Mouse (Mus musculus) CH12.LX (cell line): Measurements from ENCODE around the gene Chd2. TPM values are rescaled to one million over a fixed set of nuclear protein-coding genes. Genes with fewer than 3 reads are reported as not detected.

Experiments
- DNase-seq: peaks from one replicate; pipeline ENCODE4 v3.0.0-alpha.2; 2013; ENCODE audit errors: extremely low read depth
- H3K27ac ChIP-seq: 2 replicates; pipeline ENCODE4 v1.5.1; 2012; ENCODE audit warnings: low read depth, mild to moderate bottlenecking, control low read depth, moderate library complexity; ENCODE audit not compliant: insufficient read depth
- H3K27me3 ChIP-seq: replicated peaks from 2 replicates; pipeline ENCODE3; 2012; ENCODE audit warnings: inconsistent platforms
- H3K36me3 ChIP-seq, 2 experiments: replicated peaks in 1 of 2; 2 replicates each; pipeline versions ENCODE3 to v1.6.1; 2012; ENCODE audit warnings: inconsistent platforms in 1 of 2, low read length in 1 of 2, mild to moderate bottlenecking in 1 of 2, mixed read lengths in 1 of 2, moderate library complexity in 1 of 2; ENCODE audit not compliant: control insufficient read depth in 1 of 2, insufficient read depth in 1 of 2
- H3K4me1 ChIP-seq, 2 experiments: 2 replicates each; pipeline ENCODE4 v1.6.1; 2012; ENCODE audit warnings: inconsistent platforms in 1 of 2, moderate library complexity in 1 of 2; ENCODE audit not compliant: insufficient read depth in 2 of 2, control insufficient read depth in 1 of 2
- H3K4me2 ChIP-seq: 2 replicates; pipeline ENCODE4 v1.6.1; 2012; ENCODE audit warnings: low read depth, mild to moderate bottlenecking, control low read depth; ENCODE audit not compliant: poor library complexity, insufficient read depth, severe bottlenecking
- H3K4me3 ChIP-seq, 3 experiments: fragments of 150-350 bp in 1 of 3; sonication (generic) in 1 of 3; replicated peaks in 1 of 3; 2 replicates each; pipeline versions ENCODE3 to v1.5.1; 2011 to 2012; ENCODE audit warnings: low read depth in 2 of 3, low read length in 2 of 3, mild to moderate bottlenecking in 2 of 3, moderate library complexity in 2 of 3, control low read depth in 1 of 3, improper control_type of control experiment in 1 of 3, inconsistent platforms in 1 of 3, mixed read lengths in 1 of 3; ENCODE audit not compliant: poor library complexity in 1 of 3
- H3K79me2 ChIP-seq: replicated peaks from 2 replicates; pipeline ENCODE4 v1.6.1; 2012; ENCODE audit warnings: mild to moderate bottlenecking, moderate library complexity; ENCODE audit not compliant: control insufficient read depth, poor library complexity, insufficient read depth, severe bottlenecking; ENCODE audit errors: extremely low read depth
- H3K9ac ChIP-seq: 2 replicates; pipeline ENCODE4 v1.6.1; 2012; ENCODE audit warnings: low read depth, mild to moderate bottlenecking, control low read depth, moderate library complexity; ENCODE audit not compliant: insufficient read depth
- H3K9me3 ChIP-seq: replicated peaks from 2 replicates; pipeline ENCODE3; 2012; ENCODE audit warnings: low read length, inconsistent platforms, mixed read lengths
- BHLHE40 ChIP-seq: IDR thresholded peaks from 2 replicates; pipeline ENCODE4 v1.6.1; 2011; ENCODE audit warnings: mild to moderate bottlenecking, low read depth, low read length, improper control_type of control experiment
- CHD1 ChIP-seq: IDR thresholded peaks from 2 replicates; pipeline ENCODE4 v1.6.1; 2012; ENCODE audit warnings: low read depth, low read length, improper control_type of control experiment, inconsistent platforms
- CHD2 ChIP-seq: IDR thresholded peaks from 2 replicates; pipeline ENCODE4 v1.6.1; 2011; ENCODE audit warnings: low read length, improper control_type of control experiment
- CTCF ChIP-seq, 2 experiments: IDR thresholded peaks in 1 of 2; conservative IDR thresholded peaks in 1 of 2; 2 replicates each; pipeline ENCODE4 v1.5.1; 2011 to 2012; ENCODE audit warnings: low read depth in 2 of 2, low read length in 2 of 2, improper control_type of control experiment in 1 of 2, inconsistent platforms in 1 of 2, mild to moderate bottlenecking in 1 of 2, moderate library complexity in 1 of 2
- E2F4 ChIP-seq: IDR thresholded peaks from 2 replicates; pipeline ENCODE4 v1.6.1; 2011; ENCODE audit warnings: low read depth, low read length, improper control_type of control experiment; ENCODE audit not compliant: insufficient replicate concordance
- ELF1 ChIP-seq: IDR thresholded peaks from 2 replicates; pipeline ENCODE4 v1.6.1; 2014; ENCODE audit warnings: low read depth, mild to moderate bottlenecking, inconsistent platforms, low read length, improper control_type of control experiment
- EP300 ChIP-seq: IDR thresholded peaks from 2 replicates; pipeline ENCODE4 v1.6.1; 2011; ENCODE audit warnings: low read length, improper control_type of control experiment
- ETS1 ChIP-seq: conservative IDR thresholded peaks from 2 replicates; pipeline ENCODE4 v1.6.1; 2012; ENCODE audit warnings: low read depth, mild to moderate bottlenecking, inconsistent platforms, low read length, improper control_type of control experiment, moderate library complexity
- GABPA ChIP-seq: IDR thresholded peaks from 2 replicates; pipeline ENCODE4 v1.6.1; 2012; ENCODE audit warnings: low read depth, low read length, improper control_type of control experiment, inconsistent platforms; ENCODE audit not compliant: insufficient replicate concordance
- HCFC1 ChIP-seq: IDR thresholded peaks from 2 replicates; pipeline ENCODE4 v1.6.1; 2012; ENCODE audit warnings: low read depth, mild to moderate bottlenecking, inconsistent platforms, low read length, improper control_type of control experiment
- IRF4 ChIP-seq: IDR thresholded peaks from 2 replicates; pipeline ENCODE4 v1.6.1; 2014; ENCODE audit warnings: low read depth, mild to moderate bottlenecking, inconsistent platforms, low read length, improper control_type of control experiment
- JUN ChIP-seq: IDR thresholded peaks from 2 replicates; pipeline ENCODE4 v1.6.1; 2011; ENCODE audit warnings: low read depth, mild to moderate bottlenecking, low read length, improper control_type of control experiment, moderate library complexity; ENCODE audit not compliant: insufficient read depth
- JUND ChIP-seq: conservative IDR thresholded peaks from 2 replicates; pipeline ENCODE4 v1.6.1; 2011; ENCODE audit warnings: low read depth, low read length, improper control_type of control experiment
- KAT2A ChIP-seq: IDR thresholded peaks from 2 replicates; pipeline ENCODE4 v1.6.1; 2012; ENCODE audit warnings: low read length, improper control_type of control experiment, inconsistent platforms; ENCODE audit not compliant: insufficient replicate concordance
- MAX ChIP-seq: IDR thresholded peaks from 2 replicates; pipeline ENCODE4 v1.6.1; 2011; ENCODE audit warnings: low read length, improper control_type of control experiment
- MAZ ChIP-seq: IDR thresholded peaks from 2 replicates; pipeline ENCODE4 v1.6.1; 2012; ENCODE audit warnings: low read depth, mild to moderate bottlenecking, inconsistent platforms, low read length, improper control_type of control experiment, moderate library complexity
- MEF2A ChIP-seq: IDR thresholded peaks from 2 replicates; pipeline ENCODE4 v1.6.1; 2014; ENCODE audit warnings: low read depth, mild to moderate bottlenecking, inconsistent platforms, low read length, improper control_type of control experiment, borderline replicate concordance
- MXI1 ChIP-seq: IDR thresholded peaks from 2 replicates; pipeline ENCODE4 v1.6.1; 2011; ENCODE audit warnings: mild to moderate bottlenecking, low read depth, low read length, improper control_type of control experiment
- MYC ChIP-seq: IDR thresholded peaks from 2 replicates; pipeline ENCODE4 v1.6.1; 2011; ENCODE audit warnings: low read depth, mild to moderate bottlenecking, improper control_type of control experiment, low read length
- NELFE ChIP-seq: IDR thresholded peaks from 2 replicates; pipeline ENCODE4 v1.6.1; 2011; ENCODE audit warnings: low read depth, low read length, improper control_type of control experiment
- NRF1 ChIP-seq: IDR thresholded peaks from 2 replicates; pipeline ENCODE4 v1.6.1; 2014; ENCODE audit warnings: low read depth, mild to moderate bottlenecking, inconsistent platforms, low read length, improper control_type of control experiment, moderate library complexity
- PAX5 ChIP-seq: IDR thresholded peaks from 2 replicates; pipeline ENCODE4 v1.6.1; 2012; ENCODE audit warnings: low read length, inconsistent platforms, mixed read lengths
- POLR2A ChIP-seq: IDR thresholded peaks from 2 replicates; pipeline ENCODE4 v1.6.1; 2011; ENCODE audit warnings: low read depth, mild to moderate bottlenecking, improper control_type of control experiment, low read length
- POLR2AphosphoS2 ChIP-seq: IDR thresholded peaks from 2 replicates; pipeline ENCODE4 v1.6.1; 2011; ENCODE audit warnings: low read depth, low read length, improper control_type of control experiment
- RAD21 ChIP-seq: IDR thresholded peaks from 2 replicates; pipeline ENCODE4 v1.6.1; 2011; ENCODE audit warnings: low read depth, mild to moderate bottlenecking, low read length, improper control_type of control experiment, moderate library complexity
- RCOR1 ChIP-seq: conservative IDR thresholded peaks from 2 replicates; pipeline ENCODE4 v1.6.1; 2012; ENCODE audit warnings: low read depth, mild to moderate bottlenecking, inconsistent platforms, low read length, improper control_type of control experiment
- SIN3A ChIP-seq: IDR thresholded peaks from 2 replicates; pipeline ENCODE4 v1.6.1; 2012; ENCODE audit warnings: low read length, improper control_type of control experiment, inconsistent platforms
- SMC3 ChIP-seq: IDR thresholded peaks from 2 replicates; pipeline ENCODE4 v1.6.1; 2011; ENCODE audit warnings: low read depth, low read length, improper control_type of control experiment
- TBP ChIP-seq: conservative IDR thresholded peaks from 2 replicates; pipeline ENCODE4 v1.6.1; 2011; ENCODE audit warnings: low read depth, low read length, improper control_type of control experiment
- TCF12 ChIP-seq: IDR thresholded peaks from 2 replicates; pipeline ENCODE4 v1.6.1; 2014; ENCODE audit warnings: low read depth, mild to moderate bottlenecking, inconsistent platforms, low read length, improper control_type of control experiment
- UBTF ChIP-seq: IDR thresholded peaks from 2 replicates; pipeline ENCODE4 v1.6.1; 2012; ENCODE audit warnings: low read depth, mild to moderate bottlenecking, inconsistent platforms, low read length, improper control_type of control experiment, moderate library complexity
- USF1 ChIP-seq: IDR thresholded peaks from 2 replicates; pipeline ENCODE4 v1.6.1; 2014; ENCODE audit warnings: low read depth, mild to moderate bottlenecking, inconsistent platforms, low read length, improper control_type of control experiment
- USF2 ChIP-seq: conservative IDR thresholded peaks from 2 replicates; pipeline ENCODE4 v1.6.1; 2011; ENCODE audit warnings: low read depth, low read length, improper control_type of control experiment
- ZC3H11A ChIP-seq: IDR thresholded peaks from 2 replicates; pipeline ENCODE4 v1.6.1; 2012; ENCODE audit warnings: low read depth, mild to moderate bottlenecking, inconsistent platforms, low read length, improper control_type of control experiment
- ZKSCAN1 ChIP-seq: IDR thresholded peaks from 2 replicates; pipeline ENCODE4 v1.6.1; 2012; ENCODE audit warnings: low read depth, inconsistent platforms, low read length, improper control_type of control experiment, borderline replicate concordance
- ZMIZ1 ChIP-seq: IDR thresholded peaks from 2 replicates; pipeline ENCODE4 v1.6.1; 2012; ENCODE audit warnings: low read depth, mild to moderate bottlenecking, inconsistent platforms, low read length, improper control_type of control experiment
- ZNF384 ChIP-seq: IDR thresholded peaks from 2 replicates; pipeline ENCODE4 v1.6.1; 2012; ENCODE audit warnings: low read depth, low read length, improper control_type of control experiment, inconsistent platforms
- dilution Hi-C: fragments of 300-500 bp; cut with MboI; formaldehyde crosslinking; loops from 2 replicates; pipeline ENCODE4 v1.14.3; 2020; ENCODE audit warnings: low sequenced_read_pairs; ENCODE audit not compliant: extremely low pct_unique_long_range_greater_than_20kb, extremely low pct_ligation_motif_present
- in situ Hi-C: fragments of 300-500 bp; cut with MboI; formaldehyde crosslinking; loops from 3 replicates; pipeline ENCODE4 v1.14.3; 2019; ENCODE audit warnings: low sequenced_read_pairs, low pct_ligation_motif_present, low pct_unique_long_range_greater_than_20kb, mixed read lengths
- polyA plus RNA-seq: library from polyadenylated mRNA; unstranded; fragments of >175 nt; gene quantifications from 2 replicates; pipeline ENCODE4 v1.2.1, GENCODE M21; 2012; ENCODE audit warnings: low read depth; ENCODE audit not compliant: insufficient read length
- total RNA-seq, 2 experiments: library from RNA; depleted of rRNA; stranded (reverse); fragments of 300-350 nt in 1 of 2; fragments of >200 nt in 1 of 2; gene quantifications; 2 replicates each; pipeline ENCODE4 v1.2.3; 2012 to 2014

Gene Chd2
- total and polyA plus RNA-seq, 3 experiments: 23.2 to 39.3 (median 30.9) TPM

DNA sequence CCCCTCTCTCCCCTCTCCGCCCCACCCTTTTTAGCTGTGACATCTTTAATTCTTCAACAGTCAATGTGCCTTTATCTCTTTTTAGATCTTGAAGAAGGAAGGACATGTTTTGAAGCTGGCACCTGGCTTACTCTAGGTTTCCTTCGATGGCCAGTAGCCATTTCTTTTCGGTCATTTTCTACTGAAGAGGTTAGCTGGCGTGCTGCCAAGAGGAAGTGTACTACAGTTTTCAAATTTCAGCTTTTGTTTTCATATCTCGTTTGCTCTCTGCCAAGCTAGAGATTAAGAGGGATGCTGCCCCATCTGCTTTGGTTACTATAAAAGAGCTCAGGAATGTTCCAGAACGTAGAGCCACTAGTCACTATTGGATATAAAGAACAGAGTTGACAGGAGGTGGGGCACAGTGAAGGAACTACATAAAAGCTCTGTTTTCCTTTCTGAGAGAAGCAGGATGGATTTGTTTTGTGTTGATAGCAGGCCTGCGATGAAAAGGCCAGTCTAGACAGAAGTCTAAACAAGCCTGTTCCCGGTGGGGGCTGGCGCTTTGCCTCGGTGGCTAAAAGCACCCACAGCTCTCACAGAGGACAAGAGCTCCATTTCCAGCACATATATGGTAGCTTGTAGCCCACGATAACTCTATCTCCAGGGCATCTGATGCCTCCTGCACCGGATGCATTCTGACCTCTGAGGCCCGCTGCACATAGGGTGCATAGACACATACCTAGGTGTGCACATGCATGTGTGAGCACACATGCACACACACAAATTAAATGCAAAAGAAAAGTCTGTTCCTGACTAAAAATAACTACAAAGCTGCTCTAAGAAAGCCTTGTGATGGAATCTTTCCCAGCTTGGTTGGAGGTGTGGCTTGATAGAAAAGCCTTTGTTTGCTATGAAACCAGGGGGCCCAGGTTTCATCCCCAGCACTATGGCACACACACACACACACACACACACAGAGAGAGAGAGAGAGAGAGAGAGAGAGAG lies 42.7 kb upstream of the Chd2 start:
- in situ Hi-C loops: no loop called here
- Histone ChIP-seq H3K9me3 (no peaks in the 10 kb centered on the region), H3K4me3 (peak overlapping the region; percentile 13 to 45 (median 34)), H3K27ac (peak overlapping the region; percentile 96), H3K4me1 (peaks cover 29 to 64% of the 10 kb centered on the region in 2 experiments), H3K9ac (peak overlapping the region; percentile 98), H3K27me3 (no peaks in the 10 kb centered on the region), H3K79me2 (0 out of 2 replicates have a peak, but pooled peaks cover 3% of the 10 kb centered on the region), H3K36me3 (no peaks in the 10 kb centered on the region), H3K4me2 (peak overlapping the region; percentile 93)
- dilution Hi-C loops: no loop called here
- no peak for DNase-seq
- no peak for TF ChIP-seq UBTF
- TF ChIP-seq BHLHE40: peak; percentile 85
- TF ChIP-seq RCOR1: no peak
- TF ChIP-seq MEF2A: peak; percentile 81
- TF ChIP-seq POLR2AphosphoS2: peak; percentile 25; the same call in 1 of the 2 replicates
- no peak; the same call in 1 of the 2 replicates for TF ChIP-seq JUND
- no peak for TF ChIP-seq SMC3
- peak; percentile 49; the same call in 1 of the 2 replicates for TF ChIP-seq TCF12
- peak; percentile 34; the same call in 1 of the 2 replicates for TF ChIP-seq MAX
- TF ChIP-seq EP300: peak; percentile 24; the same call in 1 of the 2 replicates
- TF ChIP-seq RAD21: no peak
- TF ChIP-seq MYC: 0 out of 2 replicates have a peak, but pooled peaks have one; percentile 37
- TF ChIP-seq JUN: no peak
- no peak for TF ChIP-seq NELFE
- peak; percentile 63; the same call in 1 of the 2 replicates for TF ChIP-seq ETS1
- no peak for TF ChIP-seq E2F4
- TF ChIP-seq ZNF384: no peak
- 0 out of 2 replicates have a peak, but pooled peaks have one; percentile 40 for TF ChIP-seq MAZ
- no peak for TF ChIP-seq USF1
- TF ChIP-seq CTCF (conservative IDR thresholded peaks at IDR 0.05 in 1 of 2, IDR thresholded peaks at IDR 0.05 in 1 of 2; ENCODE audit: low read depth in 2 of 2, low read length in 2 of 2): no peak
- TF ChIP-seq CHD2: no peak; the same call in 1 of the 2 replicates
- peak; percentile 27; the same call in 1 of the 2 replicates for TF ChIP-seq NRF1
- TF ChIP-seq SIN3A: peak; percentile 52; the same call in 1 of the 2 replicates
- TF ChIP-seq ZKSCAN1: no peak
- TF ChIP-seq MXI1: 0 out of 2 replicates have a peak, but pooled peaks have one; percentile 46
- TF ChIP-seq TBP: peak; percentile 76
- TF ChIP-seq GABPA: no peak
- TF ChIP-seq HCFC1: no peak
- TF ChIP-seq PAX5: no peak
- TF ChIP-seq USF2: no peak
- TF ChIP-seq ZMIZ1: no peak
- TF ChIP-seq ZC3H11A: no peak
- TF ChIP-seq ELF1: 0 out of 2 replicates have a peak, but pooled peaks have one; percentile 26
- TF ChIP-seq POLR2A: no peak
- TF ChIP-seq CHD1: no peak; the same call in 1 of the 2 replicates
- TF ChIP-seq IRF4: peak; percentile 37; the same call in 1 of the 2 replicates
- no peak for TF ChIP-seq KAT2A
